Mouse (Mus musculus) layer of hippocampus, adult 9-11 months (tissue): ENCODE data around the gene Tubb1.

ENCODE experiments used
- DNase-seq: peaks from one replicate; pipeline ENCODE4 v3.0.0; 2022

The Tubb1 gene

GRCm38 (mm10) chr2:174444359-174444758, 6.1 kb upstream of the Tubb1 start:
- DNase-seq = no peak

GRCm38 (mm10) chr2:174445018-174445417, 5.5 kb upstream of the Tubb1 start:
- no peak for DNase-seq

GRCm38 (mm10) chr2:174446492-174446891, 4.0 kb upstream of the Tubb1 start:
- DNase-seq = no peak

GRCm38 (mm10) chr2:174446905-174447304, 3.6 kb upstream of the Tubb1 start:
- DNase-seq = no peak

GRCm38 (mm10) chr2:174448405-174448804, 2.1 kb upstream of the Tubb1 start:
- DNase-seq = no peak

GRCm38 (mm10) chr2:174453681-174454080, 3.2 kb downstream of the Tubb1 start:
- no peak for DNase-seq

GRCm38 (mm10) chr2:174459365-174459764, 8.9 kb downstream of the Tubb1 start:
- no peak for DNase-seq

GRCm38 (mm10) chr2:174463370-174463769, 12.9 kb downstream of the Tubb1 start:
- DNase-seq = no peak

- DNase-seq = peak; percentile 97
These were observed 13.5 kb downstream of the Tubb1 start, which contains the start of gene Atp5e for GRCm38 (mm10) chr2:174463789-174464523. TSS of gene Atp5e (minus strand) at chr2:174464105.

GRCm38 (mm10) chr2:174470333-174470732, 19.8 kb downstream of the Tubb1 start:
- no peak for DNase-seq

- no peak for DNase-seq
These were observed 20.4 kb downstream of the Tubb1 start for GRCm38 (mm10) chr2:174470786-174471405.

- no peak for DNase-seq
These were observed 21.9 kb downstream of the Tubb1 start for GRCm38 (mm10) chr2:174472407-174472806.

GRCm38 (mm10) chr2:174472818-174473549, 22.5 kb downstream of the Tubb1 start, which contains the start of gene Prelid3b:
TSS of gene Prelid3b (minus strand) at chr2:174473081.
- peak; percentile 100 for DNase-seq

GRCm38 (mm10) chr2:174473550-174473927, 23.0 kb downstream of the Tubb1 start:
- no peak for DNase-seq

GRCm38 (mm10) chr2:174477543-174478319, 27.2 kb downstream of the Tubb1 start:
- DNase-seq = no peak

GRCm38 (mm10) chr2:174478746-174479145, 28.3 kb downstream of the Tubb1 start:
- DNase-seq = no peak

GRCm38 (mm10) chr2:174487005-174487404, 36.5 kb downstream of the Tubb1 start:
- DNase-seq = no peak

GRCm38 (mm10) chr2:174492858-174493257, 42.4 kb downstream of the Tubb1 start:
- peak; percentile 12 for DNase-seq

- DNase-seq = no peak
These were observed 50.5 kb downstream of the Tubb1 start for GRCm38 (mm10) chr2:174500814-174501503.

- DNase-seq = no peak
These were observed 51.0 kb downstream of the Tubb1 start for GRCm38 (mm10) chr2:174501517-174501916.

GRCm38 (mm10) chr2:174502321-174502720, 51.8 kb downstream of the Tubb1 start:
- DNase-seq = no peak

- DNase-seq = no peak
These were observed 52.5 kb downstream of the Tubb1 start for GRCm38 (mm10) chr2:174502831-174503460.
